Mouse (Mus musculus) embryonic facial prominence, embryonic 14.5 days (tissue): Measurements from ENCODE around the gene Olfr1025-ps1. TPM values are rescaled to one million over a fixed set of nuclear protein-coding genes. Genes with fewer than 3 reads are reported as not detected.

Experiments used
- ATAC-seq: fragments of 200-750 bp; cut with Nextera tagmentation; 2 replicates; pipeline ENCODE4 v1.8.0; 2017; ENCODE audit warnings: low read depth, moderate number of reproducible peaks, moderate TSS enrichment
- DNase-seq: peaks from one replicate; pipeline ENCODE4 v3.0.0-alpha.2; 2015; ENCODE audit warnings: low spot score
- H3K27ac ChIP-seq: fragments of 300-500 bp; sonication (generic); replicated peaks from 2 replicates; pipeline ENCODE4 v1.5.1; 2014; ENCODE audit warnings: low read depth, mild to moderate bottlenecking, low read length, moderate library complexity
- H3K27me3 ChIP-seq: fragments of 300-500 bp; sonication (generic); replicated peaks from 2 replicates; pipeline ENCODE4 v1.6.1; 2014; ENCODE audit warnings: low read length; ENCODE audit not compliant: control insufficient read depth, insufficient read depth
- H3K36me3 ChIP-seq: fragments of 300-500 bp; sonication (generic); 2 replicates; pipeline ENCODE4 v1.6.1; 2014; ENCODE audit warnings: low read length, mixed read lengths; ENCODE audit not compliant: control insufficient read depth, insufficient read depth
- H3K4me1 ChIP-seq: fragments of 300-500 bp; sonication (generic); 2 replicates; pipeline ENCODE4 v1.6.1; 2014; ENCODE audit warnings: antibody characterized with exemption, low read length; ENCODE audit not compliant: control insufficient read depth, insufficient read depth
- H3K4me2 ChIP-seq: fragments of 300-500 bp; sonication (generic); 2 replicates; pipeline ENCODE4 v1.6.1; 2014; ENCODE audit warnings: low read depth, mild to moderate bottlenecking, low read length, moderate library complexity, mixed read lengths
- H3K4me3 ChIP-seq: fragments of 300-500 bp; sonication (generic); 2 replicates; pipeline ENCODE4 v1.5.1; 2014; ENCODE audit warnings: low read depth, mild to moderate bottlenecking, low read length
- H3K9ac ChIP-seq: fragments of 300-500 bp; sonication (generic); 2 replicates; pipeline ENCODE4 v1.6.1; 2014; ENCODE audit warnings: low read depth, mild to moderate bottlenecking, low read length, moderate library complexity, mixed read lengths
- H3K9me3 ChIP-seq: fragments of 300-500 bp; sonication (generic); 2 replicates; pipeline ENCODE4 v1.6.1; 2016; ENCODE audit warnings: low read length; ENCODE audit not compliant: control insufficient read depth
- WGBS: fragments of 180-500 bp; shearing (Covaris S2); extraction: QIAGEN DNeasy Blood & Tissue Kit; methylation state at CpG from one replicate; pipeline ENCODE4 v1.1.7; 2014; 5-methylcytosine and 5-hydroxymethylcytosine counted together
- polyA plus RNA-seq: library from polyadenylated mRNA; unstranded; fragments of >200 nt; fragmentation: Nextera tagmentation; extraction: Ambion mirVana; gene quantifications from 2 replicates; pipeline ENCODE4 v1.2.1, GENCODE M21; 2014

Olfr1025-ps1 gene
- 0.14 and 0.50 TPM in 2 replicates for polyA plus RNA-seq

DNA sequence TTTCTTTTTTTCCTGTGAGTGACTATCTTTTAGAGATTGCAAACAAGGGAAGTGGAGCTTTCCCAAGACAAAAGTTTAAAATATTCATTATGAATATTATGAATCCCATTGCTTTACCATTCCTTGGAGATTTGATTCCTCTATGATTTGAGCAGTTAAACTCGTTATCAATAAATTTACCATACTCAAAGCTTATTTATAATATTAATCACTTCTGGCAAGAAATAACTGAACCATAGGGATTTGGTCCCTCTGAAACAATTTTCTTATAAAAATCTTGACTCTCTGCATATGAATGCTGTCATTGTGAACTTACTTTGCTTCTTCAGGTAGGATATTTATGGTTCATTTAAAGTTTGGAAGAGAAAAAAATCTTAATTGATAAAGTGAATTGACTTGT is at the start of gene Olfr1025-ps1:
Gene Olfr1025-ps1 (plus strand): TSS at position 301 of the 400 bp plus-strand sequence.
- Histone ChIP-seq H3K9me3 (no peaks in the 10 kb centered on the region), H3K4me2 (no peak within 1 kb of the TSS), H3K4me1 (no peaks in the 10 kb centered on the region), H3K4me3 (no peak within 1 kb of the TSS), H3K27me3 (no peaks in the 10 kb centered on the region), H3K27ac (no peak within 1 kb of the TSS), H3K36me3 (no peaks in the 10 kb centered on the region), H3K9ac (no peak within 1 kb of the TSS)
- whole genome bisulfite sequencing: 41% methylated on average over 1 of the region's 1 CpGs
- DNase-seq: no peak
- ATAC-seq: no peak

DNA sequence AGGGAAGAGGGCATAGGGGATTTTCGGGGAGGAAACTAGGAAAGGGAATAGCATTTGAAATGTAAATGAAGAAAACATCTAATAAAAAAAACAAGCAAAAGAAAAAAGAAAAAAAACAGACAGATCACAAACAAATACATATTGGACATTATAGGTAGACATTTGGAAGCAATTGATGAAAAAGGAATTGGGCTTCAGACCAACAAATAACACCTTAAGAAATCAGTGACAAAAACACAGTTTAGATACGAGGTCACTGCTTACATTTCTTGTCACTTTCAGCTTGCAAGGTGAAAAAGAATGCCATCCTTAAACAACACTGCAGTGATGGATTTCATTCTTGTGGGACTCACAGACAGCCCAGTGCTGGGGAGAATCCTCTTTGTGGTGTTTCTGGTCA is 46.7 kb upstream of the Olfr1025-ps1 start, which contains the start of gene Olfr1022:
Gene Olfr1022 (plus strand): TSS at position 301 of the 400 bp plus-strand sequence.
- Histone ChIP-seq H3K27ac (no peak within 1 kb of the TSS), H3K27me3 (no peaks in the 10 kb centered on the region), H3K4me3 (no peak within 1 kb of the TSS), H3K4me2 (no peak within 1 kb of the TSS), H3K36me3 (no peaks in the 10 kb centered on the region), H3K9ac (no peak within 1 kb of the TSS), H3K4me1 (no peaks in the 10 kb centered on the region), H3K9me3 (no peaks in the 10 kb centered on the region)
- no peak for DNase-seq
- 59% methylated on average over 2 of the region's 2 CpGs for WGBS
- ATAC-seq: no peak

DNA sequence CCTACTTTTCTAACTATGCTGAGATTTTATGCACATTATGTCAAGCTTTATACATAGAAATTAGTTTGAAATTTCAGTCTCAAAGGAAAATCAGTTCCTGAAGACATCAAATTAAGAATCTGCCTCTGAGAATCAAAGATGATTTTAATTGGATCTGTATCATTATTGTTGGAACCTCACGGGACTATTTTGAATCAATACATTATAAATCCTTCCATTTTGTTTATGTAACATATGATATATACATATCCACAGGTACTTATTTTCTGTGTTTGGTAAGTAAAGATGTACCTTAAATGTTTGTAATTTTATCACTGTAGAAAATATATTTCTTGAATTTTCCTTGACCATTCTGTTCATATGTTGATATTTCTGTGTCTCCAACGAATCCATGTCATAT is 29.7 kb upstream of the Olfr1025-ps1 start, which contains the start of gene Olfr1023:
Gene Olfr1023 (plus strand): TSS at position 301 of the 400 bp plus-strand sequence.
- Histone ChIP-seq H3K9me3 (no peaks in the 10 kb centered on the region), H3K9ac (no peak within 1 kb of the TSS), H3K27me3 (no peaks in the 10 kb centered on the region), H3K4me2 (no peak within 1 kb of the TSS), H3K4me3 (no peak within 1 kb of the TSS), H3K36me3 (no peaks in the 10 kb centered on the region), H3K27ac (no peak within 1 kb of the TSS), H3K4me1 (no peaks in the 10 kb centered on the region)
- 71% methylated on average over 2 of the region's 2 CpGs for WGBS
- ATAC-seq (no peak), DNase-seq (no peak)

DNA sequence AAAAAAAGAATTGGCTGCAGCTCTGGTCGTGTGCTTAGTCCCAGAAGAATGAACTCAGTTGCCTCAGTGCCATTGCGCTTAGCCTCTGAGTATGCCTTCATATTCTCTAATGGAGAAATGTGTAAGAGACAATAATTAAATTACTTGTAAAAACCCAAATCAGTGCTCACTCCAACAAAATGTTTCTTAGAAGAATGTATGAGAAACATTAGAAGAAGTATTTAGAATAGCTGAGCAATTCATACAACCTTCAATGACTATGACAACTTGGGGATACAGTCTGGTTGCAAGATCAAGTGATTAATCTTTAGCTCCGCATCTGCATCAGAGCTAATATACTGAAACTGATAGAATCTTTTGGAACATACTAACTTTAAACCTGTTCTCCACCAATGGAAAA is 10.0 kb upstream of the Olfr1025-ps1 start, which contains the start of gene Olfr1024:
Gene Olfr1024 (minus strand): TSS at position 101 of the 400 bp plus-strand sequence.
- no peaks in the 10 kb centered on the region for H3K36me3 ChIP-seq
- no peak within 1 kb of the TSS for H3K4me2 ChIP-seq
- no peaks in the 10 kb centered on the region for H3K9me3 ChIP-seq
- no peaks in the 10 kb centered on the region for H3K27me3 ChIP-seq
- DNase-seq (no peak), ATAC-seq (no peak)
- 87% methylated on average over 3 of the region's 3 CpGs for WGBS
- no peak within 1 kb of the TSS for H3K27ac ChIP-seq
- no peak within 1 kb of the TSS for H3K9ac ChIP-seq
- H3K4me1 ChIP-seq: no peaks in the 10 kb centered on the region
- no peak within 1 kb of the TSS for H3K4me3 ChIP-seq

DNA sequence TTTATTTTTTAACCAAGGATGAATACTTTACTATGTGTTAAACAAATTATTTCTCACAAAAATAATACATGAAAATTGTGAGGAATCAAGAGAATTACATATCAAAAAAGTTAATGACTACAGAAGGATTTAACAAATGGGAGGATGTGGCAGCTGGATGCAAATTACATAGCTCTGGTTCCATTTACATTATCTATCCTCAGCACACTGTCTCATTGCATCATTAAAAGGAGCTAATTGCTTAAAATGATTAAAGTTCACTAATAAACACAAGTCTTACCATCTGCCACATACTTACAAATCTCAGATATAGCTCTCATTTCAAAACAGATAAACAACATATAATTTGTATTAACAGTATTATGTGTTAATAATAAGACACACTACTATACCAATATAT is 1.8 kb upstream of the Olfr1025-ps1 start:
- no peaks in the 10 kb centered on the region for H3K4me1 ChIP-seq
- DNase-seq (no peak), ATAC-seq (no peak)
- H3K36me3 ChIP-seq: no peaks in the 10 kb centered on the region
- H3K27me3 ChIP-seq: no peaks in the 10 kb centered on the region
- no peaks in the 10 kb centered on the region for H3K9me3 ChIP-seq
- H3K4me2 ChIP-seq: no peak overlapping the region
- H3K27ac ChIP-seq: no peak overlapping the region
- H3K9ac ChIP-seq: no peak overlapping the region
- no peak overlapping the region for H3K4me3 ChIP-seq

DNA sequence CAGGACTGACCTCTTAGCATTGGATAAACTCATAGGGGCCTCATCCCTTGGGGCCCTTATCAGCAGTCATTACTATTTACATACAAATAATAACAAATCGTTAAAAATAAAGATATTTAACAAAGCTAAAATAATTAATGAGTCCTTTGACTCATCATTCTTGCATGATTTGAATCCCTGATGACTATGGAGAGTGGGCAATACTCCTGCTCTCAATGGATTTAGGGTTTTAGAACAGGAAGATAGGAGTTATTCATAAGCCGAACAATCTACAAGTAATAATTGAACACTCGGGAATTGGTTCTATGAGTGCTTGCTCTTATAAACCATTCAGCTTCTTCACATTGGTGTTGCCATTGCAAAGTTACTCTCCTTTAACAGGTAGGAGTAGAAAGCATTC is 6.3 kb downstream of the Olfr1025-ps1 start, which contains the start of gene Olfr1026:
Gene Olfr1026 (plus strand): TSS at position 301 of the 400 bp plus-strand sequence.
- Histone ChIP-seq H3K4me3 (no peak within 1 kb of the TSS), H3K36me3 (no peaks in the 10 kb centered on the region), H3K27ac (no peak within 1 kb of the TSS), H3K4me1 (no peaks in the 10 kb centered on the region), H3K9ac (no peak within 1 kb of the TSS), H3K4me2 (no peak within 1 kb of the TSS), H3K27me3 (no peaks in the 10 kb centered on the region), H3K9me3 (no peaks in the 10 kb centered on the region)
- WGBS: 86% methylated on average over 3 of the region's 3 CpGs
- no peak for ATAC-seq
- no peak for DNase-seq

DNA sequence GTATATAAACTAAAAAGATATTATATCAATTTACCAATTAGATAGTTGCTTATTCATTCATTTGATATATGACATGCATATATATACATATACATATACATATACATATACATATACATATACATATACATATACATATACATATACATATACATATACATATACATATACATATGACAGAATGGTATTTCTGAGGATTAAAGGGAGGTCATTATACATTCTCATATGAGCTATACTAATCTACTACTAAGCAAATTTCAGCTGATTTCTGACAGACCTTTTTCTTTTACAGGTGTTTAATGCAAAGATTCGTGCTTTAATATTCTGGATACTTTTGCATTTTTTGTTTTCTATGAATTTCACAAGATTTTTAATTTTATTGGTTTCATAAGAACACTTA is 35.1 kb downstream of the Olfr1025-ps1 start, which contains the start of gene Olfr1028:
Gene Olfr1028 (plus strand): TSS at position 301 of the 400 bp plus-strand sequence.
- WGBS: 80% methylated on average over 1 of the region's 1 CpGs
- H3K27me3 ChIP-seq: no peaks in the 10 kb centered on the region
- H3K27ac ChIP-seq: no peak within 1 kb of the TSS

More for the DNA sequence above, 35.1 kb downstream of the Olfr1025-ps1 start, which contains the start of gene Olfr1028:
- Histone ChIP-seq H3K9ac (no peak within 1 kb of the TSS), H3K4me3 (no peak within 1 kb of the TSS), H3K4me1 (no peaks in the 10 kb centered on the region), H3K36me3 (no peaks in the 10 kb centered on the region), H3K4me2 (no peak within 1 kb of the TSS), H3K9me3 (no peaks in the 10 kb centered on the region)
- ATAC-seq (no peak), DNase-seq (no peak)

Other genes with a start within 250 kb of the Olfr1025-ps1 start
- gene Olfr1006, start 236.4 kb upstream of the Olfr1025-ps1 start, polyA plus RNA-seq: 0.11 TPM in 1 of 2 replicates, not detected in the other
- gene Olfr1008, start 225.8 kb upstream of the Olfr1025-ps1 start, polyA plus RNA-seq: not detected in 2 replicates
- gene Olfr1009, start 199.8 kb upstream of the Olfr1025-ps1 start, polyA plus RNA-seq: not detected in 2 replicates
- 0.18 TPM in 1 of 2 replicates, not detected in the other for gene Olfr1012, start 152.4 kb upstream of the Olfr1025-ps1 start, polyA plus RNA-seq
- not detected in 2 replicates for gene Olfr1013, start 148.1 kb upstream of the Olfr1025-ps1 start, polyA plus RNA-seq
- gene Olfr1014, start 142.5 kb upstream of the Olfr1025-ps1 start, polyA plus RNA-seq: 0.10 TPM in 1 of 2 replicates, not detected in the other
- 0.17 and 0.22 TPM in 2 replicates for gene Olfr1015, start 133.2 kb upstream of the Olfr1025-ps1 start, polyA plus RNA-seq
- 0.13 and 0.22 TPM in 2 replicates for gene Olfr1016, start 112.6 kb upstream of the Olfr1025-ps1 start, polyA plus RNA-seq
- not detected in 2 replicates for gene Olfr1018, start 96.7 kb upstream of the Olfr1025-ps1 start, polyA plus RNA-seq
- gene Olfr1019, start 69.7 kb upstream of the Olfr1025-ps1 start, polyA plus RNA-seq: not detected in 2 replicates
- gene Olfr1020, start 68.2 kb upstream of the Olfr1025-ps1 start, polyA plus RNA-seq: not detected in 2 replicates
- gene Olfr1022, start 46.6 kb upstream of the Olfr1025-ps1 start, polyA plus RNA-seq: not detected in 2 replicates
- not detected in 2 replicates for gene Olfr1023, start 29.6 kb upstream of the Olfr1025-ps1 start, polyA plus RNA-seq
- gene Olfr1024, start 10.1 kb upstream of the Olfr1025-ps1 start, polyA plus RNA-seq: not detected in 2 replicates
- 0.13 TPM in 1 of 2 replicates, not detected in the other for gene Olfr1026, start 6.4 kb downstream of the Olfr1025-ps1 start, polyA plus RNA-seq
- not detected in 2 replicates for gene Olfr1028, start 35.2 kb downstream of the Olfr1025-ps1 start, polyA plus RNA-seq
- gene Olfr1029, start 58.7 kb downstream of the Olfr1025-ps1 start, polyA plus RNA-seq: not detected in 2 replicates
- gene Olfr1030, start 64.1 kb downstream of the Olfr1025-ps1 start, polyA plus RNA-seq: 0.07 TPM in 1 of 2 replicates, not detected in the other
- gene Olfr1031, start 75.1 kb downstream of the Olfr1025-ps1 start, polyA plus RNA-seq: 0.22 TPM in 1 of 2 replicates, not detected in the other
- not detected in 2 replicates for gene Olfr1032, start 90.3 kb downstream of the Olfr1025-ps1 start, polyA plus RNA-seq
- 1.6 and 2.2 TPM in 2 replicates for gene Olfr1033, start 105.4 kb downstream of the Olfr1025-ps1 start, polyA plus RNA-seq
- 0.04 TPM in 2 replicates for gene Olfr1034, start 130.7 kb downstream of the Olfr1025-ps1 start, polyA plus RNA-seq
- not detected in 2 replicates for gene Olfr1036, start 158.8 kb downstream of the Olfr1025-ps1 start, polyA plus RNA-seq
- gene Olfr1037, start 172.2 kb downstream of the Olfr1025-ps1 start, polyA plus RNA-seq: not detected in 2 replicates
- gene Olfr1039, start 220.7 kb downstream of the Olfr1025-ps1 start, polyA plus RNA-seq: not detected in 2 replicates
- gene Olfr1040, start 231.5 kb downstream of the Olfr1025-ps1 start, polyA plus RNA-seq: not detected in 2 replicates
- gene Olfr1042, start 246.6 kb downstream of the Olfr1025-ps1 start, polyA plus RNA-seq: not detected in 2 replicates